Mouse (Mus musculus) layer of hippocampus, adult 9-10 months (tissue): ENCODE data around the gene Nolc1.

Source experiments
- DNase-seq: peaks from one replicate; pipeline ENCODE4 v3.0.0; 2022; ENCODE audit warnings: low spot score

The Nolc1 gene

DNA sequence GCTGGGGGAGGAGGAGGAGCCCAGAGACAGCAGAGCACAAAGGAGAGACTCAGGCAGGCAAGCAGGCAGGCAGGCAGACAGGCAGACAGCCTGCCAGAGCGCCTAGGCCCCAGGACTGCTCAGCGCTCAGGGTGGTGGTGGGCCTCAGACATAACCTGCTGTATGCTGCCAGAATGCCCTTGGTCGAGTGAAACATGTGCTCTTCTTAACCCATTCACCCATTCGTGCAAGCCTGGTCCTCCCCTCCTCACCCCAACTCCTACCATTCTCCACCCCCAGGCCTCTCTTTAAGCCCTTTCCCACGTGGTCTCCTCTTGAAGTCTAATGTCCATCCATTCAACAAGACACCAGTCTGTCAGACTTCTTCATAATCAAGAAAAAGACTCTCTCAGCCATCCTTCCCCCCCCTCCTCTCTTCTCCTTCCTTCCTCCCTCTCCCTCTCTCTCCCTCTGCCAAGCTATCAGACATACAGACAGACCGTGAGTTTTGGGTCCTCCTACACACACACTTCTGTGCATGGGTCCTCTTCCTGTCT lies 33.1 kb upstream of the Nolc1 start:
- no peak for DNase-seq

DNA sequence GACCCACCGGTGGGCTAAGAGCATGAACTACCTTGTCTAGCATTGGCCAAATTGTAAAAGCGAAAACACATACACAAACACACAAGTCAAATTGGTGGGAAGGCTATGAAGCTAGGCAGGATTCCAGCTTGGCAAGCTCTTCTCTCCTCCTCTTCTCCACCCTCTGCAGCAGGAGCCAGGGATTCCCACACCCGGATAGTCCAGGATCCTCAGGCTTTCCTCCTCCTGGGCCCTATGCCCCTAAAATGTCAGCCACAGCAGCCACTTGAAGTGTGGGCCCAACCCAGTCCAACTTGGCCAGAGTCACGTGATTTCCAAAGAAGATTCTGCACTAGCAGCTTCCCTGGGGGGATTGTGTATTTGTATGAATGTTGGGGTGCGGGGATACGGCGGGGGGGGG lies 32.3 kb upstream of the Nolc1 start:
- no peak for DNase-seq

DNA sequence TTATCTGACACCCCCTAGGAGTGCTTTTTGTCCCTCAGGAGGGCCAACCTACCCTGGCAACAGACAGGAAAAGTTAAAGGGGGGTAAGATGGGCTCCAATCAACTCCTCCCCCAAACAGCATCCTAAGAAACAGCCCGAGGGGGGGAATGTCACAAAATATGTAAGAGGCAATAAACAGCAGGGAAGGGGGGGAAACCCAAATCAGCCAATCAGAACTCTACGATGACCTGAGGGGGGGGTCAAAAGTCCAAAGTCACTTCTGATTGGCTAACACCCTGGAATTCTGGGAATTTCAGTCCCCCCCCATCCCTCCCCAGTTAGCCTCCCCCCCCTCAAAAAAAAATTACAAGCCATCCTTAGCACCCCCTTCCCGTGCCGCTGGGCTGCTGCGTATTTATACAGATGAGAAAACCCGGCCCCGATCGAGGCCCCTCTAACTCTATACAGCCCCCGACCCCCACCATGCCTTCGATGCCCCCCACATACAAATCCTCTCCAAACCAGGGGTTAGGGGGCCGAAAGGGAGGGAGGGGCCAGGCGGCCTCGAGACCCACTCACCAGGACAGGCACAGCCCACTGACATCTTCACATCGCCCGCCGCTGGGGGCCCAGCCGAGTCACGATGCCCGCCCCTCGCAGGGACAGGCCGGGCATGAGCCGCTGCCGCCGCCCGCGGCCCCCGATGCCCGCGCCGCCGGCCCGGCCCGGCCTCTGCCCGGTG lies 31.2 kb upstream of the Nolc1 start, which contains the start of gene Pprc1:
Pprc1 (plus strand) TSS at position 616 of the 722 bp plus-strand sequence.
- no peak for DNase-seq

DNA sequence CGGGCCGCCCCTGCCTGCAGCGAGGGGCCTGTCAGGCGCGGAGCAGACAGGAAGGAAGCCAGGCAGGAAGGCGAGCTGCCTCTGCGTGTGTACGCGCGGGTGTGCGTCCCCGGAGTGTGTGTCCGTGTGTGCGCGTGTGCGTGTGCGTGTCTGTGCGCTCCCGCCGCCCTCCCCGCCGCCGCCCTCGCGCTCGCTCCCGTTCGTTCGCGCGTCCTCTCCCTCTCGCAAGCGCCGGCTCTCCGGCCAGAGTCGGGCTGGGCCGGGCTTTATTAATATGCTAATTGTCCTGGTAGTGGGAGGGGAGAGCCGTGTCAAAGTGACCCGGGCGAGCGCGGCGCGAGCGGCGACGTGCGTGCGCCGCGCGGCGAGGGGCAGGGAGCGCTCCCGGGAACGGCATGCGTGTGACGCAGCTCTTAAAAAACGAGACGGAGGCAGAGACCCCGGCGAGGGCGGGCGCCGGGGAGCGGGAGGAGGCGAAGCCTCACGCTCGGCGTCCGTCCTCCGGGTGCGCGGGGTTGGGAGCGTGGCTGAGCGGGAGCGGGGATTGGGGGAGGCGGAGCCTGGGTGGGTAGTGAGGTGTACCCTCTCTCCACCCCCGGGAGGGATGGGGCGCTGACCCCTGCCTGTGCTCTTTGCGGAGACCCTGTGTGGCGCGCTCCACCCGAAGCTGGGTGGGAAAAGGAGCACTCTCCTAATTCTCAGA lies 30.5 kb upstream of the Nolc1 start, which contains the start of gene Ldb1:
Ldb1 (minus strand) TSS at position 222 of the 703 bp plus-strand sequence.
- peak; percentile 74 for DNase-seq

DNA sequence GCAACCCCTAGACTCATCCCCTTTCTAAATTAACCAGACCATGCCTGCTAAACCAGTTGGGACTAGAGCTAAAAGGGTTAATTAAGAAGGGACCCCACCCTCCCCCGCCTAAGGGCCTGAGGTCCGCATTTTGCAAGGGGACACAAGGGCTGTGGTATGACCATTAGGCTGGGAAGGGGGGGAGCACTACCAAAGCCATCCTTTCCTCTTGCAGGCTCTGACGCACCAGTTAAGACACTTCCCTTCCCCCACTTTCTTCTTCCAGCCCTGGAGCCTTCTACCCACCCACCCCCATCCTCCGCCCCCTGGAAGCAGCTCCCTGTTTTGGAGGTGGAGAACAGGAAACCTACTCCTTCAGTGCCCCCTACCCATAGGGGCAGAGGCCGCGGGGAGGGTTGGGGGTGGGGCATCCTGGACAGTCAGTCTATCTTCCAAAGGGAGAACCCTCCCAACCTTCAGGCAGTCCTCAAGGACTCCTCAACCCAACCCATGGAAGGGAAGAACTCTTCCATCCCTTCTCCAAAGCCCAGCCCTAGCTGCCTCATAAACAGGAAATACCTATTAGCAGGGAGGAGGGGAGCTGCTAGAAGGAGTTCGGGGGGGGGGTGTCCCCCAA lies 29.9 kb upstream of the Nolc1 start:
- DNase-seq = no peak

DNA sequence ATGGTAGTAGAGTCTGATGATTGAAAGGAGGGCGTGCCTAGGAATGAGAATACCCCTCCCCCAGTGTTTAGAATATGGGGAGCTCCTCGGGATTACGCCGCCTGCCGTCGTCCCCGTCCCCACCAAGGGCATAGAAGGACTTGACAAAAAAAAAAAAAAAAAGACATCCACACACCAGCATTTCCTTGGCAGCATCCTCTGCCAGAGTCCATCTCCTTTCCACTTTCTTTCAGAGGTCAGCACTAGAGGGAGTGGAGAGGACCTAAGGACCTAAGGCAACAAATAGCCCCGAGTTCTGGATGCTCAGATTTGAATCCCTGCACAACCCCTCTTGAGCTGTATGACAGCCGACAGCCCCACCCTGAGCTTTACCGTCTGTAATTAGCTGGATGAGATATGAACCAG lies 29.0 kb upstream of the Nolc1 start:
- no peak for DNase-seq

DNA sequence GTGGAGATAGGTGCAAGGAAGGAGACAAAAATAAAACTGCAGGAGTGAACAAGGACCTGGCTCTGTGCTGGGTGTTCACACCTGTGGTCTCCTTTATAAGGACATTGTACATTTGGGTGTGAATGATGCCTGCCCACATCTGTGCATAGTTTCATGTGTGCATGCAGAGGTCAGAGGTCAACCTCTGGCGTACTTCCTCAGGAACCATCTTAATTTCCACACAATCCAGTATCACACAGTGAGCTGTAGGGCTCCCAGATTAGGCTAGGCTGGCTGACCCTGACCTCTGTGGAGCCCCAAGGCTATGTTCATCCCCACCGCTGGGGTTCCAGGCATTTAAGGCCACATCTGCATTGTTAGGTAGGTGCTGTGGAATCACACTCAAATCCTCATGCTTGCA lies 28.2 kb upstream of the Nolc1 start:
- DNase-seq = no peak

DNA sequence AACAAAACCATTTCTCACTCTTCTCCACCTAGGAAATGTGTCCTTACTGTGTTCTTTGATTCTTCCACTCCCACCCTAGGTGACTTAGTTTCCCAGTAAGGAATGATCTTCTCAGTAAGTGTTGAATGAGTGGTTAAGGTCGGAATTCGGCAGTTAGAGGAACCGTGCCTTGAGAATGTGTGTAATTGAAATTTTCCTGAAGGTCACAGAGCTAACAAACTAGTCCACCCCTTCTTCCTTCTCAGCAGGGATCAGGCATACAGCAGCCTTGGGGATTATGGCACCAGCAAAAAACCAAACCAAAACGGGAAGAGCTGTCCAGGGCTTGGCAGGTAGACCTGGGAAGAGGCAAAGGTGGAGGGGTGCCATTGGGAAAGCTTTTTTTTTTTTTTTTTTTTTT lies 26.5 kb upstream of the Nolc1 start:
- no peak for DNase-seq

DNA sequence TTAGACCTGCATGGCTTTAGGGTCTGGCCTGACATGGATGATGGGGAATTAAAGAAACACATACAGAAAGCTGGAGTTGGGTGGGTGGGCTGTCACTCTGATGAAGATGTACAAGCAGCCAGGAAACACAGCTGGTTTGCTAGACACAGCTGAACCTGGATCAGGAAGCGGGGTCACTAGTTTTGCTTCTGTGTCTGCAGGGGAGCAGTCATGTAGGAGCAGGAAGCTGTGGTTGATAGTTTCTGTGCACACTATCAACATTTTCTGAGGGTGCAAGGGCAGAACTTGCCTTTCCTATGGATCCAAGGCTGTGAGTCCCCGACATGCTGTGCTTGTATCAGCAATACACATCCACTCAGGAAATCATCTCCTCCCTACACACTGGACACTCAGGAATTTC lies 25.2 kb upstream of the Nolc1 start:
- DNase-seq = no peak

DNA sequence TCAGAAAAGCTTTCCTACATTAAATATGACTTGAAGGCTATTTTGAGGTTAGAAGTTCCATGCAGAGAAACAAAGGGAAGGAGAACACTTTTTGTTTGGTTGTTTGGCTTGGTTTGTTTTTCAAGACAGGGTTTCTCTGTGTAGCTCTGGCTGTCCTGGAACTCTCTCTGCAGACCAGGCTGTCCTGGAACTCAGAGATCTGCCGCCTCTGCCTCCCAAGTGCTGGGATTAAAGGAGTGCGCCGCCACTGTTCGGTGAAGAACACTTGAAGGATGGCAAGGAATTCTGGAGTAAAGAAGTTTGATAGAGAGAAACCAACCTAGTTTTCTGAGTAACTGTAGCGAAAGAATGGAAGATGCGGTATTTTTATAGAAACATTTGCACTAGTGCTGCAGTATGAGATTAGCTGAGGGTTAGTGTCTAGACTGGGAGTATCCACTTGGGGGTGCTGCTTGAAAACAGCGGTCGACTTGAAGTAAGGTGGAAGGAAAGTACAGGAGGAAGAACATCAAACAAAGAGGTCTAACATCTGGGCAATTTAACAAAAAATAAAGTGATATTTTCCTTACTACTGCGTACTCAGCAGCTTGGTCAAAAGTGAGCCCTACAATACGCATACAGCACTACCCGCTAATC lies 19.8 kb upstream of the Nolc1 start:
- DNase-seq = no peak

DNA sequence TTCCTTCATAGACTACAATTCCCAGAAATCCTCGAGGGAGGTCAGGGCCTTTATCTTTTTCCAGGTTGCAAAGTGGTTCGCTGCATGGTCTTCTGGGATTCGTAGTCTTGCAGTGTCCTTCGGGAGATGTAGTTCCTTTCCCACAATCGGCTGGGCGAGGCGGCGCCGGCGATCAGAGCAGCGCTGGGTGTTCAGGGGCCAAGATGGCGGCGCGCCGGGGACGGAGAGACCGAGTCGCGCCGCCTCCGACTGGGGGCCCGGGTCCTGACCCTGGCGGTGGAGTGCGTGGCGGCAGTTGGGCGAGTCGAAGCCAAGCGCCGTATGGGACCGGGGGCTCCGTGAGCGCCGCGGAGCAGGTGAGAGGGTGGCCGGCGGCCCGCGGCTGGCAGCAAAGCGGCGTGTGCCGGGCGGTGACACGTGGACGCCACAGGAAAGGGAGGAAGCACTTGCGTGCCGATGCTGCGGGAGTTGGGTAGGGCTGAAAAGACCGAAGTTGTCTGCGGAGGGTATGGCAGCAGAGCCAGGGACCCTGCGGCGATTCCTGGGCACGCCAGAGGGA lies 19.2 kb upstream of the Nolc1 start:
- DNase-seq = peak; percentile 89

DNA sequence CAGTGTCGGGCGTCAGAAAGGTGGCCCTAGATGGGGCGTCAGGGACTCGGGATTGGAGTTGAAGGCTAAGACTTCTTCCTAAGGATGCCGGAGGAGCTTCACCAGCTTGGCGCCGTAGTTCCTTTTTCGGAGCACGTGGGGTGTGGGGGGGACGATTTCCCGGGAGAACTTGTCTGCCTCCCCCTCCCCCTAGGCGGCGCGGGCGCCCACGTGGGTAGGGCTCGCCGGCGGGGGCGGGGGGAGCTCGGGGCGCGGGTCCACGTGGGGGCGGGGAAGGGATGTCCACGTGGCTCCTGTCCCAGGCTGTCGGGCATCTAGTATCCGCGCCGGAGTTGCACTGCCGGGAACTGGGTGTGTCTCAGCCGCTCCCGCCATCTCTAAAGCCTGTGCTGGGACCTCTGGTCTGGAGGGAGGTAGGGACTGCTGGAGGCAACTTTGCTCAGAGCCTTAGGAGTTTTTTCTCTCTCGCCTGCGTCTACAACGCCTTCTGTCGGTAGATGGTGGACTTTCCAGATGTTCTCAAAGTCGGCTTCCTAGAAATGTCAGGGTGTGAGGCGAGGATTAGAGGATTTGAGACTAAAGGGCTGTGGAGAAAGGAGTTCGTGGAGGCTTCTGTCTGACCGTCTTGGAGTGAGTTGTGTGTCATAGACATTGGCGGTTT lies 18.6 kb upstream of the Nolc1 start:
- no peak for DNase-seq

DNA sequence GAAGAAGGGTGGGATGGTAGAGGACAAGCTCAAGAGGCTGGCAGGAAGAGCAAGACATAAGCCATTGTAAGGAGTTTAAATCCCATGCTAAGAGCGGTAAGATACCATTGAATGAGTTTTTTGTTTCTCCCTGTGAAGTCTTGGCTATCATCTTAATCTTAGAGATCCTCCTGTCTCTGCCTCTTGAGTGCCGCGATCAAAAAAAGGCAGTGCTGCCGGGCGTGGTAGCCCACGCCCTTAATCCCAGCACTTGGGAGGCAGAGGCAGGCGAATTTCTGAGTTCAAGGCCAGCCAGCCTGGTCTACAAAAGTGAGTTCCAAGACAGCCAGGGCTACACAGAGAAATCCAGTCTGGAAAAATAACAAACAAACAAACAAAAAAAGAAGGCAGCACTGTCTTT lies 17.2 kb upstream of the Nolc1 start:
- DNase-seq = no peak

DNA sequence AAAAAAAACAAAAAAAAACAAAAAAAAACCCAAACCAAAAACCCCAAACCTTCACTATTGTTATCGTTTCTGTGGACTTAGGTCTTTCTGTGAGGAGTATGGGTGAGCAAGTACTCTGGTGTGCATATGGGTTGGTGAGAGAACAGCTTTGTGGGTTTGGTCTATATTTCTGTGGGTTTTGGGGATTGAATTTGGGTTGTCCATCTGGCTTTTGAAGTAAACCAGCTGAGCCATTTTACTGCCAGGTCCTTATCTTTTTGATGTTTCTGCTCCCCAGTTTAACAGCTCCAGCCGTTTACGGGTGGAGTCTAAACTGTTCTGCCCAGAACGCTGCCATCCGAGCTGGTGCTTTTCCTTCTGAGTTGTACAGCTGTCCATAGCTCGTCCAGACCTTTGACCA lies 14.8 kb upstream of the Nolc1 start:
- DNase-seq = no peak

DNA sequence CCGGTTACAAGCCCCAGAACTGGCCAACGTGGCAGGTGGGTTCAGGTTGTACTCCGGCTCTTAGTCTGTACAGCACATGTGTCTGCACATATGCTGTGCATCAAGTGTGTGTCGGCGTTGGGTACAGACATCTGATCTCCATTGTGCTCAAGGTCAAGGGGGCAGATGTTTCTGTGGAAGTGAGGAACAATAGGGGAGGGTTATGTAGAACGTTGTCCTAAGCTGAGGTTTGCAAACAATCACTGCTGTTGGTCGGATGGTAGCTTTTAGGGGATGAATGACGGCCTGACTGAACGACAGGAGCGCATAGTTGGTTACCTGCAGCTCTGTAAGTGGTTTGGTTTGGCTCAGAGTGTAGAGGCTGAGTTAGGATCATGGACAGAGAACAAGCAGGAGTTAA lies 7.6 kb upstream of the Nolc1 start:
- no peak for DNase-seq

DNA sequence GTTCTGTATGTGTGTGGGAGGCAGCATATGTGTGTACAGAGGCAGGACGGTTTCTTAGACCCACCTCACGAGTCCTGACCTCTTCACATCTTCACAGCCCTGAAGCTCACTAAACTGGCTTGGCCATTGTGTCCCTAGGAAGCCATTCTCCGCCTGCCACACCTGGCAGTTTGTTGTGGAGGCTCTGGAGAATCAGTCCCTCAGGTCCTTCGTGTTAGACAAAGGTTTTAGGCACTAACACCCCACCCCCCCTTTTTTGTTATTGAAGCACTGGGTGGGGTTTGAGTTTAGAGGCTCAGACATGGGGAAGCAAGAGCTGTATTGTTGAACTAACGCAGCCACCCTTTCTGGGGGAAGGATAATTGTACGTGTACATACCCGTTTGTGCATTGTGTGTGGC lies 2.4 kb upstream of the Nolc1 start:
- no peak for DNase-seq

DNA sequence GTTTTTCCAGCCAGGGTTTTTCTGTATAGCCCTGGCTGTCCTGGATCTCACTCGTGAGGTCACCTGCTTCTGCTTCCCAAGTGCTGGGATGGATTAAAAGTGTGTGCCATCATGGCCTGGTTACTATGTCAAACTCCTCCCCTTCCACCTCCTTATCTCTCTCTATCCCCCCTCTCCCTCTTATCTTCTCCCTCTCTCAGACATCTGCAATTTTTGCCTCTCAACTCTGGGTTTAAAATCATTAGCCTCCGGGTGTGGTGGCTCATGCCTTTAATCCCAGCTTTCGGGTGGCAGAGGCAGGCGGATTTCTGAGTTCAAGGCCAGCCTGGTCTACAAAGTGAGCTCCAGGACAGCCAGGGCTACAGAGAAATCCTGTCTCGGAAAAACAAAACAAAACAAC lies 1.4 kb upstream of the Nolc1 start:
- DNase-seq = no peak

DNA sequence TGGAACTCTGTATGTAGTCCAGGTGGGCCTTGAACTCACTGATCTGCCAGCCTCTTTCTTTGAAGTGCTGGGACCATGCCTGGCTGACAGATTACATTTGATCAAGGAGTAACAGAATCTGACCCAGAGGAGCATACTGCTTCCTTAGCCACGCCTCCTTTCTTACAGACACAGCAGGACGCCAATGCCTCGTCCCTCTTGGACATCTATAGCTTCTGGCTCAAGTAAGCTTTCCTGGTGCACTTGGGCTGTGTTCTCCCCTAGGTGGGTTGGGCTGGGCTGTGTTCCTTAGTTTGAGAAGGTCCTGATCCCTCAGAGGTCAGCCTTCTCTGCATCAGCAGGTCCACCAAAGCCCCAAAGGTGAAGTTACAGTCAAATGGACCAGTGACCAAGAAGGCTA lies 2.9 kb downstream of the Nolc1 start:
- no peak for DNase-seq

DNA sequence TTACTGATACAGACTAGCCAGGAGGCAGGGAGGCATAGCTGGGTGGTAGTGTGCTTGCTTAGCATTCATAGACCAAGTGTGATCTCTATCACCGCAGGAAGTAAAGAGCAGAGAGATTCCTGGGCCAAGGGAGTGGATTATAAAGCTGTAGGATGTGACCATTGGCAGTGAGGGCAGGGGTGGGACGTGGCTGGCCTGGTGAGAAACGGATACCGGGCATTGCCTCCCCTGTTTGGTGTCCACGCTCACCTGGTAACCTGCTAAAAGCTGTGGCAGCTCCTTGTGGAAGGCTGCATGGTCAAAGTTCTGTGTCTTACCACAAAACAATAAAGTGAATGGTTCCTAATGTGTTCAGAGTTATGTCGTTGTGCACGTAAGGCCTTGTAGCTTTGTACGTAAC lies 9.5 kb downstream of the Nolc1 start:
- no peak for DNase-seq

DNA sequence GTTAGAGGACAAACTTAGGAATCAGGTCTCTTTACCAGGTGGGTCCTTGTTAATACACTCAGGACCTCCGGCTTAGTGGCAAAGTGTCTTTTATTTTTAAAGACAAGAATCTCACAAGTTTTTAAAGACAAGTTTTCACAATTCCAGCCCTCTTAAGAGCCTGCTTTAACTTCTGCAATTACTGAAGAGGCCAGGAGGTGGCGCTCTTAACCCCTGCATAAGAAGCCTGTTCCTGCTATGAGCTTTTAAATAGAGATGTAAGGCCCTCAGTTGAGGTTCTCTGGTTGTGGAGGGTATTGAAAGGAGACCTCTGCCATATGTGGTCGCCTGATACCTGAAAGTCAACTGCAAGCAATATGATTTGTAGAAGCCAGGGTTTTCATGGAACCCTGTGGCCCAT lies 10.7 kb downstream of the Nolc1 start:
- peak; percentile 42 for DNase-seq

DNA sequence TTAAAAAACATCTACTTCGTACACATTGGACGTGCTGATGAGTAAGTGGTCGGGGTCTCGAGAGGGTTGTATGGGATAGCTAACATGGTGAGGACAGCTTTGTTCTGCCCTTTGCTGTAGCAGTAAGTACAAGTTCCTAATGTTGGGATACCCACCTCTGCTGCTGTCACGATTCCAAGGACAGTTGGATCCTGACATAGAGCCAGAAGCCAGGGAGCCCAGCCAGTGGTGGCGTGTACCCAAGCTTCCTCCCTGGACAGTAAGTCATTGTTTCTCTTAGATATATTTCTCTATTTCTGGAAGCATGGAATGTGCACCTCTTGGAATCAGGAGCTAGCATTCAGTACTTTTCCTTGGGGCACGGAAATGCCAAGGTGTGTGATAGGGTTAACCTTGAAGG lies 12.2 kb downstream of the Nolc1 start:
- DNase-seq = no peak

DNA sequence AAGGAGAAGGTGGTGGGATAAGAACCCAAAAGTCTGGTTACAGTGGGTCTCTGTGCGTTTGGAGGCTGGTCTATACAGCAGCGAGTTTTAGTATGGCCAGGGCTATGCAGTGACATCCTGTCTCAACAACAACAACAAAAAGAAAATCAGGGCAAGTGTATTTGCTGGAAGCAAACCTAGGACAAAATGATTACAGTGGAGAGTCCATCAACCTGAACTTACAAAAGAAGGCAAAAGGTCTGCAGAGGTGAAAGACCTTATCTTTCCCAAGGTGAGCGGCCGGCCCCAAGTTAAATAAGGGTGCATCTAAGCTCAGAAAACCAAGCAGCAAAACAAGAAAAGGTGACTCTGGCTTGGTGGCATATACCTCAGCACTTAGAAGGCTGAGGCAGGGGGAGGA lies 16.0 kb downstream of the Nolc1 start:
- no peak for DNase-seq
